Mouse (Mus musculus) macrophage (primary cell): ENCODE data around the gene Vti1a. TPM values are rescaled to one million over a fixed set of nuclear protein-coding genes. Genes with fewer than 3 reads are reported as not detected.
A peak's percentile ranks its signal among the peaks of the same experiment; 100 is the strongest.

ENCODE experiments used
- H3K27ac ChIP-seq: fragments of 350-480 bp; formaldehyde crosslinking; 2 replicates; pipeline ENCODE4 v1.9.0; 2021
- H3K36me3 ChIP-seq: fragments of 350-480 bp; formaldehyde crosslinking; 2 replicates; pipeline ENCODE4 v1.9.0; 2021; ENCODE audit errors: inconsistent target
- H3K4me3 ChIP-seq: fragments of 350-480 bp; formaldehyde crosslinking; 2 replicates; pipeline ENCODE4 v1.9.0; 2021; ENCODE audit errors: inconsistent target
- H3K79me2 ChIP-seq: fragments of 350-480 bp; formaldehyde crosslinking; 2 replicates; pipeline ENCODE4 v1.9.0; 2021; ENCODE audit errors: inconsistent target
- WGBS: methylation state at CpG from one replicate; pipeline ENCODE4 v1.1.7; 2026; ENCODE audit warnings: inconsistent platforms; ENCODE audit not compliant: missing documents; 5-methylcytosine and 5-hydroxymethylcytosine counted together
- polyA plus RNA-seq: library from polyadenylated mRNA; stranded (reverse); fragments of 250-400 nt; gene quantifications from 3 replicates; pipeline ENCODE4 v1.2.4, GENCODE M21; 2018; ENCODE audit warnings: inconsistent platforms

Vti1a gene
- polyA plus RNA-seq, 1 experiment from 2014 or later: 41.8 TPM

DNA sequence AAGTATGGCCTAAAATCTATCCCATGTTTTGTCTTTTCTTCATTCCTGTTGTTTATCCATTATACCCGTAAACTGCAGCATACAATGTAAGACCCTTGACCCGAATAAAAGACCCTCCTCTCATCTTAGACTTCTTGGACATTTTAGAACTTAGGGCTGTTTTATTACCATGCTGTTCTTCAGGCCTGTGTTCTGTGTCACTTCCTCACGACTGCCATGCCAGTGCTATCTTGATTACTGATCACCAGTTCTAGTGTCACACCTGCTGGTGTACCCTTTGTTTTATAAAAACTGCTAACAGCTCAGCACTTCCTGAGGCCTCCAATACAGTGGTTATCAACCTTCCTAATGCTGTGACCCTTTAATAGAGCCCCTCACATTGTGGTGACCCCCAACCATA, 20.5 kb upstream of the Vti1a start:
- Histone ChIP-seq H3K79me2 (no peaks in the 10 kb centered on the region), H3K36me3 (peaks cover 33% of the 10 kb centered on the region), H3K27ac (no peak overlapping the region), H3K4me3 (no peak overlapping the region)
- 78% methylated on average over 3 of the region's 3 CpGs for WGBS

DNA sequence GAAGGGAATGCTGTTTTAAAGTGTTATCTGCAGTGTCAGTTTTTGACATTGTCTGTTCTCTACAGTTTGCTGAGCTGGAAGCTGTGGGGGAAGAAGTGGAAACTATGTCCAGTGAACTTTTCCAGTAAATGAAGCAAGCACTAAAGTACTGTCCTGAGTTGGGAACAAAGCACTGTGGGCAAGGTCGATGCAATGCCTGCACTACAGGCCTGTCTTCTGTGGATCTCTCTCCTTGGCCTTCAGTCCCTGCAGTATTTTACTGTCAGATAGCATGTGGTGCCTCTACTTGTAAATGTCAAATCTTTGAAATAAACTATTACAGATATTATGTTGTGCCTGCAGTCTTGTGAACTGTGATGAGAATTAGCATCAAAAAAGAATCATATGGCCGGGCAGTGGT, 19.8 kb upstream of the Vti1a start:
- Histone ChIP-seq H3K36me3 (peaks cover 33% of the 10 kb centered on the region), H3K79me2 (no peaks in the 10 kb centered on the region), H3K4me3 (no peak overlapping the region), H3K27ac (no peak overlapping the region)
- 89% methylated on average over 2 of the region's 2 CpGs for WGBS

DNA sequence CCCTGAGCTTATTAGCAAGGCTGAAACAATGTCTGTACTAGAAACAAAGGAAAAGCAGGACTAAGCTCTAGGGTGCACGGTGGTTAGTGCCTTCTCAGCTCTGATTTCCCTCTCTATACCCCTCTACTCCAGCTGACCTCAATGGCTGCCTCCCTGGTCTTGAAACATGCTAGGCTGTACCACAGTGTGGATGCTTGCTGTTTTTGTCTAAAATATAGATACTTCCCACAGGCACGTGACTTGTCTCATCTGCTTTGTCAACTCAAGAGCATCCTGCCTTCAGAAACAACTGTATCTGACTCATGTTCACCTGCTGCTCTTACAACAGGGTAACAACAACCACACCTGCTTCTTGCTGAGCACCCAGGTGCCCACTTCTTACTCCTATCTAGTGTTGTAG, 18.6 kb upstream of the Vti1a start:
- Histone ChIP-seq H3K79me2 (no peaks in the 10 kb centered on the region), H3K36me3 (peaks cover 33% of the 10 kb centered on the region), H3K27ac (no peak overlapping the region), H3K4me3 (no peak overlapping the region)
- 93% methylated on average over 2 of the region's 2 CpGs for WGBS

DNA sequence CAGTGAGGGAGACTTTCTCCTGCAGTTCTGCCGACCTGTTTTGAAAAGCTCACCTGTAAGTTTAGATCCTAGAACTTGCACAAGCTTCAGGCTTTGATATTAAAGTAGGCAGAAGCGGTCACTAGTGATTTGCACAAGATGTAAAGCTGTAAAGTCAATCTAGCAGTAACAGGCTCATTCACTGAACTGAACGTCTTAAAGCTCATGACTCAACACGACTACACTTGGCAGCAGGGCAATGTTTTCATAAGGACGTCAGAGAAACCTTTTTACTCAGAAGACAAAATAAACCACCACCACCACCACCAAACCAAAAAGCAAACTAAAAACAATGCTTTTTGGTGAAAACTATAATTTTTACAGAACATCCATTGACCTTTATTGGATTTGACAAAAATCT, 18.1 kb upstream of the Vti1a start:
- peaks cover 34% of the 10 kb centered on the region for H3K36me3 ChIP-seq
- 82% methylated on average over 5 of the region's 5 CpGs for WGBS

DNA sequence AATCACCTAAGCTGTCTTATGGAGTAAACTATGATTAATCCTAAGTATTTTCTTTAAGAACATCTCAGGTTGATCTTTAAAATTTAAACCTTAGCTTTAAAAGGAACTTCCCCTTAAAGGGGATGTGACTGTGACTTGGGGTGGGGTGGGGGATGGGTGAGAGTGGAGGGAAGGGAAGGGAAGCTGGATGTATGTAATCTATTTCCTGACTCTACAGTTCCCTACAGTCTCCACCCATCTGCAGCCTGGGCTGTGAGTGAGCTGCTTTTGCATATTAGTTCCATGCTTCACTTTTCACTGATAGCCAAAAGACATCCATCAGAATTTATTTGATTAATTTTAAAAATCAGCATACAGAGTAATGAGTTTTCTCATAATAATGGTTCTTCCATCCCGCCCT, 16.7 kb upstream of the Vti1a start:
- Histone ChIP-seq H3K27ac (no peak overlapping the region), H3K4me3 (no peak overlapping the region), H3K36me3 (peaks cover 45% of the 10 kb centered on the region), H3K79me2 (no peaks in the 10 kb centered on the region)
- WGBS: 93% methylated on average over 1 of the region's 1 CpGs

More for the DNA sequence above, 18.1 kb upstream of the Vti1a start:
- Histone ChIP-seq H3K79me2 (no peaks in the 10 kb centered on the region), H3K27ac (no peak overlapping the region), H3K4me3 (no peak overlapping the region)

DNA sequence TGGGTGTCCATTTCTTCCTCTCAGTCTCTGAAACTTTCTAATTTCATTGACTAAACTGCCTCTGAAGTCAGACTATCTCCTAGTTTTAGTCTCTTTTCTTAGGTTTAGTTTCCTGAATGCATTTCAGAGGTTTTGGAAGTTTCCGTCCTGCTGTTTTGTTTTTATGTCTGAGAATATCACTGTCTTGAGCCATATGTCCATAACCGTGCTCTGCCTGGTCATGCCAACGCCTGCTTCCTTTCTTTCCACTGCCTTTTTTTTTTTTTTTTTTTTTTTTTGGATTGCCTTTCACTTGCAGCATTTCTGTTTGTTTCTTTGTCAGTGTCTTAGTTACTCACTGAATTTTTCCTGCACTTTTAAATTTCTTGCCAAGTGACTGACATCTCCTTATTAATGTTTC, 15.6 kb upstream of the Vti1a start:
- WGBS: 100% methylated on average over 3 of the region's 3 CpGs
- H3K4me3 ChIP-seq: no peak overlapping the region
- no peaks in the 10 kb centered on the region for H3K79me2 ChIP-seq
- no peak overlapping the region for H3K27ac ChIP-seq
- peaks cover 36% of the 10 kb centered on the region for H3K36me3 ChIP-seq

DNA sequence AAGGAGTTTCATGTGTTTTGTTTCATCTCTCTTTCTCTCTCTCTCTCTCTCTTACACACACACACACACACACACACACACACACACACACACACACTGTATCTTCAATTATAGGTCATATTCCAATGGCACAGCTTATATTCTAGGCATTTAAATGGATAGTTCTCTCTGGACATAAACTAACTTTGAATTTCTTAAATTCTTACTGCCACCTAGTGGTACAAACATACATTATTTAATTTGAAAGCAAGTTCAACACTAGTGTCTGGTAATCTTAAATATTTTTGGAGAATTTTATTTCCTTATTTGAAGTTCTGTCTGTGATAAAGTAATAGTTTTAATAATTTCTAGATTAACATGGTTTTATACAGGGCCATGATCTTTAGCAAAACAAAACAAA, 11.1 kb upstream of the Vti1a start:
- Histone ChIP-seq H3K79me2 (no peaks in the 10 kb centered on the region), H3K4me3 (no peak overlapping the region), H3K27ac (no peak overlapping the region), H3K36me3 (peaks cover 31% of the 10 kb centered on the region)

DNA sequence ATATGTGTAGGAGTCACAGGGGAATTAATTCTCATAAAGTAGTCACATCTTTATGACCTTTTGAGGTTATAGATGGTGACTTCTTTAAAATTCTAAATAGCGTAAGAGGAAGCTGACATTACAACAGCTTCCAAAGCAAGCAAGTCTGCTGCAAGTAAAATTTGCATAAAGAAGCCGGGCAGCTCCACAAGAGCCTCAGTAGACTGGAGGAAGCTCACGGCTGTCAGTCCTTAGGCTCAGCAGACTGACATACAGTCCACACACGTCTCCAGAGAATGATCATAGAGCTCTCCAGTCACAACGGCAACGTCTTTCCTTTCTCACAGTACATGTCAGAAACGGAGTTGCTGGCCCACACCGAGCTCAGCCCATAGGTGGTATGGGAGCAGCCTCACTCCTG, 4.2 kb upstream of the Vti1a start:
- peaks cover 34% of the 10 kb centered on the region for H3K36me3 ChIP-seq
- peaks cover 26% of the 10 kb centered on the region for H3K79me2 ChIP-seq
- H3K4me3 ChIP-seq: no peak overlapping the region
- H3K27ac ChIP-seq: no peak overlapping the region
- 81% methylated on average over 8 of the region's 8 CpGs for WGBS

DNA sequence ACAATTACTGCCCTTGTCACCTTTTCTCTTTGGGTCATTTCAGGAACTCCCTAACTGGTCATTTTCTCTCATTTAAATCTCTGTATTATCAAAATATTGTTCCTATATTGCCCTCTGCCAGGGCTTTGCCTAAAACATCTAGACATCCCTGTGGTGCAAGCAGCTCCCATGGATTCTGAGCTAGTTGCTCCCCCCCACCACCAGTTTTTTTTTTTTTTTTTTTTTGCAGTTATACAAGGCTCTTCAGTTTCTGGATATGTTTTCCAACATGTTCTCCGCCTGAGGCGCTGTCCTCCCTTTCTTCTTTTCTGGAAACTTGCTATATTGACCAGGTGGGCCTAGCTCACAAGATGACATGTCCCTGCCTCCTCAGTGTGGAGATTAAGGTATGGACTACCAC, 2.4 kb upstream of the Vti1a start:
- Histone ChIP-seq H3K36me3 (peaks cover 26% of the 10 kb centered on the region), H3K79me2 (peaks cover 43% of the 10 kb centered on the region), H3K4me3 (no peak overlapping the region), H3K27ac (no peak overlapping the region)
- WGBS: no CpG with 5 or more reads among the region's 2 CpGs

DNA sequence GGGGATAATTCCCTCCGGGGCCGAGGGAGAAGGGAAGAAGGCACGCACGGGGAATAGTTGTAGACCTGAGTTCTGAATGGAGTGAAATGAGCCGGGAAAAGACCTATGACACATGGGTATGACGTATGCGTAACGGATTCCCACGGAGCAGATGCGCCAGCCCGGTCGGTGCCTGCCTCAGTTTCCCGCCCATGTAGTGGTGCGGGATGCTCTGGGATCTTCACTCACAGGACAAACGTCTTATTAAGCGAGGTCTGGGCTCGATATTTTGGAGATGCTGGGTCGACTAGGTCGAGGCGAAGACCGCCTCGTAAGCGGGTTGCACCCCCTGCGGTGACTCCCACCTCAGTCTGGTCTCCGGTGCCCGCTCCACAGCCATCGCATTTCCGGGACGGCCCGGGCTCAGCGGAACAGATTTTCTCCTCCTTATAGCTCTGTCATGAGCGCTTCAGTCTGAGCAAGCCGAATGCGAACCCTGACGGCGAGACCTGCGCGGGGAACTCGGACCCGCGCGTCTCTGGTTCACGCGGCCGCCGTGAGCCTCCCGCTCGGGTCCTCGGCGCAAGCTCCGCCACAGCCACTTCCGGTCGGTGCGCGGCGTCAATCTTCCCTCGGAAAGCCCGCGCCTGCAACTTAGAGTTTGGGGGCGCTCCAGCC, 515 bp upstream of the Vti1a start, which contains the start of gene Zdhhc6:
TSS of gene Zdhhc6 (minus strand) at position 581 of the 657 bp plus-strand sequence.
- peak within 1 kb of the TSS; percentile 97 for H3K4me3 ChIP-seq
- peaks cover 63% of the 10 kb centered on the region for H3K79me2 ChIP-seq
- H3K36me3 ChIP-seq: peaks cover 9% of the 10 kb centered on the region; the same call in 1 of the 2 replicates
- H3K27ac ChIP-seq: peak within 1 kb of the TSS; percentile 89
- under 1% methylated on average over 60 of the region's 60 CpGs for WGBS

DNA sequence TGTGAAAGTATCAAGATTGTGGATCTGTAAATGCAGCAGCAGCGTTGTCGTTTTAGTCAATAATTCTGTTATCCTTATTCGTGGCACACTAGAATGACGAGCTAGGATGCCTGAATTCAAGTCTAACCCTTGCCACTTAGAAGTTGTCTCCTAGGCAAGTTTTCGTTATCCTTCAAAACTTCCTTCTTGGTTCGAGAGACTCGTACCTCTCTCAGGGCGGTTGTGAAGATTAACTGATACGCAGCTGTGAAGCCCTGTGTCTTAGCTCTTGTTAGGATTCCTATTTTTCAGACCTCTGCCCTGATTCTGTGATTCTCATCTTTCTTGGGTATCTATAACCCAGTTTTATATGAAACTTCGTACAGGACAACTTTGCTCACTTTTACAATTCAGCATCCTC, 806 bp downstream of the Vti1a start:
- WGBS: 34% methylated on average over 10 of the region's 10 CpGs
- peak overlapping the region; percentile 97 for H3K4me3 ChIP-seq
- no peak overlapping the region for H3K27ac ChIP-seq
- H3K79me2 ChIP-seq: peaks cover 76% of the 10 kb centered on the region
- H3K36me3 ChIP-seq: 0 out of 2 replicates have a peak, but pooled peaks cover 1% of the 10 kb centered on the region

DNA sequence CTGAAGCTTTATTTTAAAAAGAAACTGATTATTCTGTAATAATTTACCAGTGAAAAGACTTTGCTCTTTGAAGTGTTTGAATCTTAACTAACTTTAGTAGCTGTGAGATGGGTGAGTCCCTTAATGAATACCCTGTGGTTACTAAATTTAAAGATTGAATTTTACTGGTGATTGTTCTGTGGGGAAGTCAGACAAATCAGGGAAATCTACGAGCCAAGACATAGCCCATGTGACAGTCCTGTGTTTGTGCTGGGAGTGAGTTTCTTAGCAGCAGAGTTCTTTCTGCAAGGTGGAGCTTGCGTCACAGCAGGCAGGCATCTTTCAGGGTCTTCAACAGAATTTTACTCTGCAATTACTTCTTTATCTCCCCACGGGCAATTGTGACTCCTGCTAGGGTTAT, 2.9 kb downstream of the Vti1a start:
- Histone ChIP-seq H3K4me3 (no peak overlapping the region), H3K27ac (no peak overlapping the region), H3K79me2 (peaks cover 70% of the 10 kb centered on the region), H3K36me3 (0 out of 2 replicates have a peak, but pooled peaks cover 13% of the 10 kb centered on the region)
- 61% methylated on average over 3 of the region's 3 CpGs for WGBS

DNA sequence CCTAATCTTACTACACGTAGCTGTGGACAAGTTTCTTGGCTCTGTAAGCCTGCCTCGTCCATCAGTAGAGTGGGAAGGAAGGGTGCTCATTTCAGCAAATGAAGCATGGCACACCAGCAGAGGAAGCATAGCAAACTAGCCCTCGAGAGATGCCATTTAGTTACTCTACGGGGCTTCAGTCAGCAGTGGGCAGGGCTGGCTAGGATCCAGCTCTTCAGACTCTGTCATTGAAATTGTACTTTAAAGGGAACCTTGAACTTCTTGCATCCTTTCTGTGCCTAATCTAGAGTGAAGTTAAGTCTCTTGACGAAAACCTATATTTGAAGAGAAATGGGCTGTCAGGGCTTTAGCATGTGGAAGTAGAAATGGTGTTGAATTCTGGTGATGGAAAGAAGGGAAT, 3.4 kb downstream of the Vti1a start:
- Histone ChIP-seq H3K36me3 (0 out of 2 replicates have a peak, but pooled peaks cover 18% of the 10 kb centered on the region), H3K4me3 (no peak overlapping the region)
- WGBS: 86% methylated on average over 5 of the region's 5 CpGs

DNA sequence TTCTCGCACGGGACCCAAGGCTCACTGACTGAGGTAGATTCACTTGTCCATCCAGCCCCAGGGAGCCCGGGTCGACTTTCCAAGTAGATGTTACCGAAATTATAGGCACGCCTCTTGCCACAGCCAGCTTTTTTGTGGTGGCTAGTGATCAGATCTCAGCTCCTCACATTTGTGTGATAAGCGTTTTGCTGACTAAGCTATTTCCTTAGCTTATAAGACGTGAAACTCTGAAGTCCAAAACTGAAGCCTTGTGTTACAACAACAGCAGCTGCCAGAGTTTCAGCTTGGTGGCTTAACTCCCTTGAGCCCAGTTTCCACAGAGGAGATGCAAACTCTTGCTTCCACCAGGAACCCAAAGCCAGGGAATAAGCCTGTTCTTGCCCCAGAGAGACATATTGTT, 6.5 kb downstream of the Vti1a start:
- Histone ChIP-seq H3K4me3 (no peak overlapping the region), H3K27ac (no peak overlapping the region), H3K79me2 (peaks cover 44% of the 10 kb centered on the region), H3K36me3 (0 out of 2 replicates have a peak, but pooled peaks cover 27% of the 10 kb centered on the region)
- WGBS: 96% methylated on average over 8 of the region's 8 CpGs

More for the DNA sequence above, 3.4 kb downstream of the Vti1a start:
- Histone ChIP-seq H3K27ac (no peak overlapping the region), H3K79me2 (peaks cover 66% of the 10 kb centered on the region)

DNA sequence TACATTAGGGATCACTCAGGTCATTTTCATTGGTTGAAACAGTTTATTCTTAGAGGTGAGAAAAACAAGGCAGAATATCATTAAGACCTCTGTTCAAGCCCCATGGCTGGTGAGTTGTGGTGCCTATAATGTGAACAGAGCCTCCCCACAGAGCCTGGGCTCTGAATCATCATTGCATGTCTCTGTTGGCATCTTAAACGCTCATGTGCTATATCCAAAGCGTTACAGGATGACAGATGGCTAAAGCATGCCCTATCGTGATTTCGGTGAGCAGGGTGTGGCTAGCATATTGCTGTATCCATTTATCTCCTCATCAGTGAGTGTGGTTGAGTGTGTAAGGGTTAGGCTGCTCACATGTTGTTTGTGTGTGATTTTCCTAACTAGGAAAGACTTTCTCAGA, 11.4 kb downstream of the Vti1a start:
- Histone ChIP-seq H3K4me3 (no peak overlapping the region), H3K79me2 (no peaks in the 10 kb centered on the region), H3K36me3 (peaks cover 44% of the 10 kb centered on the region; the same call in 1 of the 2 replicates), H3K27ac (no peak overlapping the region)
- WGBS: 94% methylated on average over 4 of the region's 4 CpGs

DNA sequence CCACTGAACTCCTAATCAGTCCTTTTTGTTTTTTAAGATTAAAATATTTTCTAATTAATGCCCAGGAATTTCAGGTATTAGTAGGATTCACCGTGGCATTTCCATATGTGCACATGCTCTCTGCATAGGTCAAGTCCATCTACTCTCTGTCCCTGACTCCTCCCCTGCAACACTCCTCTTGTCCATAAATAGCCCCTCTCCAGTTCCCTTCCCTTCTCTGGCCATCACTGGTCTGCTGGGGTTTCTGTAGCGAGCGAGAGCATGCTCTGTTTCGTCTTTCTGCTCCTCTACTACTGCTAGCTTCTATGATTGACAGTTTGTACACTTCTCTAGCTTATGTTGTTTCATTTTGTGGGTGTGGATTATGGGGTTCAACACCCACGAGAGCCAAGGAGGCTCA, 15.7 kb downstream of the Vti1a start:
- H3K4me3 ChIP-seq: no peak overlapping the region
- no peaks in the 10 kb centered on the region; the same call in 1 of the 2 replicates for H3K79me2 ChIP-seq
- no peak overlapping the region for H3K27ac ChIP-seq
- peaks cover 21% of the 10 kb centered on the region; the same call in 1 of the 2 replicates for H3K36me3 ChIP-seq
- WGBS: 91% methylated on average over 5 of the region's 5 CpGs
